Mouse (Mus musculus) testis, adult 2 months (tissue): Measurements from ENCODE around the gene Nol10. TPM values are rescaled to one million over a fixed set of nuclear protein-coding genes. Genes with fewer than 3 reads are reported as not detected.

ENCODE experiments used
- H3K27ac ChIP-seq: fragments of 200-500 bp; 2 replicates; pipeline ENCODE4 v1.5.1; 2012; ENCODE audit warnings: low read depth, low read length; ENCODE audit not compliant: control insufficient read depth, insufficient read depth
- H3K27me3 ChIP-seq: fragments of 200-500 bp; 2 replicates; pipeline ENCODE4 v1.6.1; 2012; ENCODE audit warnings: mild to moderate bottlenecking, low read length, moderate library complexity; ENCODE audit not compliant: control insufficient read depth, insufficient read depth
- H3K36me3 ChIP-seq: fragments of 200-500 bp; 2 replicates; pipeline ENCODE4 v1.6.1; 2012; ENCODE audit warnings: mild to moderate bottlenecking, low read length; ENCODE audit not compliant: control insufficient read depth, insufficient read depth
- H3K4me1 ChIP-seq: fragments of 200-500 bp; 2 replicates; pipeline ENCODE4 v1.6.1; 2012; ENCODE audit warnings: low read length; ENCODE audit not compliant: control insufficient read depth, insufficient read depth
- H3K4me3 ChIP-seq: fragments of 200-500 bp; 2 replicates; pipeline ENCODE4 v1.5.1; 2012; ENCODE audit warnings: low read depth, mild to moderate bottlenecking, low read length, moderate library complexity, mixed read lengths; ENCODE audit not compliant: control insufficient read depth
- CTCF ChIP-seq: fragments of 200-500 bp; IDR thresholded peaks from 2 replicates; pipeline ENCODE4 v1.5.1; 2012; ENCODE audit warnings: low read depth, mild to moderate bottlenecking, inconsistent platforms, low read length, moderate library complexity; ENCODE audit not compliant: control insufficient read depth, insufficient read depth, insufficient replicate concordance
- POLR2A ChIP-seq: fragments of 200-500 bp; IDR thresholded peaks from 2 replicates; pipeline ENCODE4 v1.6.1; 2012; ENCODE audit warnings: low read depth, mild to moderate bottlenecking, inconsistent platforms, low read length, moderate library complexity; ENCODE audit not compliant: control insufficient read depth
- polyA plus RNA-seq: library from polyadenylated mRNA; depleted of rRNA; stranded (reverse); fragments of >200 nt; gene quantifications from 2 replicates; pipeline ENCODE4 v1.2.3, GENCODE M21; 2012

Nol10 gene
- polyA plus RNA-seq, 1 experiment = 3.8 TPM

DNA sequence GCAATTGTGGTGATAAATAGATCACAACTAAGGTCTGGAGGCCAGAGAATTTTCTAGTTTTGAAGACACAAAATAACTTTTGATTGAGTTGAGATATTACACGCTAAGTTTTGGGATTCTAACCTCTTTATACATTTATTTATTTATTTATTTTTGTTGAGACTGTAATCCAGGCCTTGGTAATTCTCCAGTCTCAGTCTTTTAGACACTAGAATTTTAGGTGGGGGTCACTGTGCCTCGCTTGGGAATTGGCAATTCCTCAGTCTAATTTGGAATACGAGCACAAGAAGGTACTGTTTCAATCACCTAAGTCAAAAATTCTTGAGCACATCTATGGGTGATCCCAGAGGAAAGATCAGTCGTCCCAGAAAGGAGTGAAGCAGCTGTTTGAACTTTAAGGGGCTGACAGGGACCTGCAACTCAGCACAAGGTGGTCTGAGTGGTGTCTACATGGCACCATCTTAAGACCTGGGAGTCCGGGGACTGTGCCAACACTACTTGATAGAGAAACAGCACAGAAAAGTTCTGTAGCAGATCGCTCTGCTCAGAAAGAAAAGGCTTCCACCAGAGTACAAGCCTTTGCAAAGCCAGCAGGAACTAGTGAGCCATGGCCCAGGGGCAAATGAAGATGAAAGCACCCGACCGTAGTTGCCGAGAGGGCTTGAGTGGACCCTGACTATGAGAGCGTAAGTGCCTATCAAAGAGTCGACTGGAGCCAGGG is 771 bp upstream of the Nol10 start:
- TF ChIP-seq CTCF (no peak), POLR2A (no peak)
- Histone ChIP-seq H3K36me3 (no peaks in the 10 kb centered on the region; the same call in none of the 2 replicates), H3K4me1 (peaks cover 4% of the 10 kb centered on the region; the same call in 1 of the 2 replicates), H3K27me3 (no peaks in the 10 kb centered on the region), H3K27ac (peak overlapping the region; percentile 87; the same call in 1 of the 2 replicates), H3K4me3 (peak overlapping the region; percentile 100)

DNA sequence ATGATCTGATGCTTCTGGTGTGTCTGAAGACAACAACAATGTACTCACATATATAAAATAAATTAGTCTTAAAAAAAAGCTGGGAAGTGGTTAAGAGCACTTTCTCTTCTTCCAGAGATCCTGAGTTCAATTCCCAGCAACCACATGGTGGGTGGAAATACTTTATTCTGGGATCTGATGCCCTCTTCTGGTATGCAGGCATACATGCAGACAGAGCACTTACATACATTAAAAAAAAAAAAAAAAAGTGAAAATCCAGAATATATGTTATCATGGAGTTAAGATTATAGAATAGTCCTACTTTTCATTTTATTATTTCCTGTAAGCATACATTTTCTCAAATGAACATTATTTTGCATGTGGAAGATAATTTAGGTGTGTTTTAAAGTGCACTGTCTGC is 1.8 kb downstream of the Nol10 start:
- Histone ChIP-seq H3K27ac (no peak overlapping the region), H3K27me3 (no peaks in the 10 kb centered on the region), H3K4me1 (peaks cover 4% of the 10 kb centered on the region; the same call in 1 of the 2 replicates), H3K4me3 (no peak overlapping the region), H3K36me3 (peaks cover 1% of the 10 kb centered on the region)
- no peak for TF ChIP-seq POLR2A
- no peak for TF ChIP-seq CTCF

DNA sequence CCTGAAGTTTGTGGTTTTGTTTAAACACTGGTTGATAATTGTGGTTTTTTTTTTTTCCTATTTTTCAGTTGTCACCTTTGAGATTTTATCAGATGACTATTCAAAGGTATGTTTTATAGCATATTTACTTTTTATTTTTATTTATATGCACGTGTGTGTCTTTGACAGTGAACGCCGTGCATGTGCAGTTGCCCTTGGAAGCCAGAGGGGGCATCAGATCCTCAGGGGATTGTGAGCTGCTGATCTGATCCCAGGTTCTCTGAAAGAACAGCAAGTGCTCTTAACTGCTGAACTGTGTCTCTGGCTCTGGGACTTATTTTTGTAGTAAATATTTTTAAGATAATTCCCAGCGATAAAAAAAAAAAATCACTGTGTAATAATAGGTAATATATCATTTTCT is 8.6 kb downstream of the Nol10 start:
- no peak overlapping the region for H3K4me3 ChIP-seq
- TF ChIP-seq CTCF (no peak), POLR2A (no peak)
- H3K27me3 ChIP-seq = no peaks in the 10 kb centered on the region
- no peak overlapping the region for H3K27ac ChIP-seq
- H3K4me1 ChIP-seq = no peaks in the 10 kb centered on the region
- H3K36me3 ChIP-seq = peaks cover 2% of the 10 kb centered on the region

DNA sequence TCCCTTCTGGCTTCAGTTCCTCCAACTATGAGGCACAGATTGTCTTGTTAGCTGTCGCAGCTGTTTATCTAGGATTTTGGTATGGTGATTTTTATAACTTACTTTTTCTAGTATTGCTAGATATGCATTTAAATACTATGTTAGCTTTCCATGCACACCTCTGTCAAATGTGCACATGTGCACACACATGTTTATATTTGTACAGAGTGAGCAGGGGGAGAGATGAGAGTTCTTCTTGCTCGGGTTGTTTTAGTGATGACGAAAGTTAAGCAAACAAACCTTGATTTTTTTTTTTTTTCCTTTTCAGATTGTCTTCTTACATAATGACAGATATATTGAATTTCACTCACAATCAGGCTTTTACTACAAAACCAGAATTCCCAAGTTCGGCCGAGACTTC is 9.5 kb downstream of the Nol10 start:
- Histone ChIP-seq H3K27ac (no peak overlapping the region), H3K4me3 (no peak overlapping the region), H3K36me3 (peaks cover 4% of the 10 kb centered on the region), H3K27me3 (no peaks in the 10 kb centered on the region), H3K4me1 (no peaks in the 10 kb centered on the region)
- TF ChIP-seq POLR2A (no peak), CTCF (no peak)

DNA sequence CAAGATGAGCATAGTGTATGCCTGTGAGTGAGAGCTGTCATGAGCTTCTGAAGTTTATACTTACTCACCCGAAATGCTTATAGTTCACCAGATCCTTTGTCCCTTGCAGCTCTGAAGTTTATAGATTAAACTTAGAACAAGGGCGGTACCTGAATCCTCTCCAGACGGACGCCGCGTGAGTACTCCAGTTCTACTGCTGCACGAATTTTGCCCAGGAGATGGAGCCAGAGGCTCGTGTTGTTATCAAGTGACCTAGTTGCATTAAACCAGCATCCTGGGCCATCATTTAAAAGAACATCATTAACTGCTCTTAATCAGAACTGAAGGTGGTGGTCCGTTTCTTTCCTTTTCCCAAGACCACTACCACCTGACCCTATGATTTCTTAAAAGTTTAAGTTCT is 10.7 kb downstream of the Nol10 start:
- peaks cover 4% of the 10 kb centered on the region for H3K36me3 ChIP-seq
- no peak overlapping the region for H3K27ac ChIP-seq
- no peaks in the 10 kb centered on the region for H3K4me1 ChIP-seq
- no peak overlapping the region for H3K4me3 ChIP-seq
- TF ChIP-seq CTCF = no peak
- no peak for TF ChIP-seq POLR2A
- H3K27me3 ChIP-seq = no peaks in the 10 kb centered on the region

DNA sequence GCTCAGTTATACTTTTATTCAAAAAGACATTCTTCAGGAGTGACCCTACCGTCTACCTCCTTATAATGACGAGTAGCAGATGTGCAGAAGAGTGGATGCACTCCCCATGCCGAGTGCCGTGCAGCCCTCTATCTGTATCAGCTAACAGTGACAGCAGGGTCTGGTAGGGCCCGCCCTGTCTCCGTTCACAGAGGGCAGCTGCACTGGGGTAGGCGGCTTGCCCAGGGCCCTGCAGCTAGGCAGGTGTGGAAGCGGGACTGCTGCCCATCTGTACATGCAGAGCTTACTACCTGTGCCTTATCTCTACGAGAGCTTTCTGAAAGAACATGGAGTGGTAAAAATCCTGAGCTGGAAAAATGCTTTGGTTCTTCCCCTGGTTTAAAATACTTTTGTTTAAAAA is 11.8 kb downstream of the Nol10 start:
- Histone ChIP-seq H3K4me3 (no peak overlapping the region), H3K36me3 (peaks cover 4% of the 10 kb centered on the region), H3K27ac (no peak overlapping the region), H3K4me1 (no peaks in the 10 kb centered on the region), H3K27me3 (no peaks in the 10 kb centered on the region)
- TF ChIP-seq POLR2A (no peak), CTCF (no peak)

DNA sequence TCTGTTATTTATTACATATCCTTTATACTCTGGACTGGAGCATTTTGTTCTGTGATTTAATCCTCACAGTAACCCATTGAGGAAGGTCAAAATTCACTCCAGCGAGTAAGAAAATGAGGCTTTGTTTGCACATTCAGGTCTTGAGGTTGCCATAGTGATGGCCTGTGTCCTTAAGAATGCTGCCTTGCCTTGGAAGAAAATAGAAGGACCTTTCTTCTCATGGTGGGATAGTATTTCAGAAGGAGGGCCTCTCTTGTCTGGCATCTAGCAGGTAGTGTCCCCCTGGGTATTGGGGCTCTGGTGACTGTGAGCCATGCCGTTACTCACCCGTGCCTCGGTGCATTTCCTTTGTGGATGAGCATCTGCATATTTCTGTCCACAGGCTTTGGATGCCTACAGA is 12.4 kb downstream of the Nol10 start:
- H3K36me3 ChIP-seq = peaks cover 4% of the 10 kb centered on the region
- no peak overlapping the region for H3K27ac ChIP-seq
- TF ChIP-seq POLR2A (no peak), CTCF (no peak)
- no peaks in the 10 kb centered on the region for H3K4me1 ChIP-seq
- H3K4me3 ChIP-seq = no peak overlapping the region
- no peaks in the 10 kb centered on the region for H3K27me3 ChIP-seq
